Mouse (Mus musculus): ENCODE results near the gene Mut. TPM values are rescaled to one million over a fixed set of nuclear protein-coding genes. Genes with fewer than 3 reads are reported as not detected.

Gene Mut
- polyA plus RNA-seq, 1 experiment from 2014 or later = 20.8 TPM

- H3K27me3 ChIP-seq (replicated peaks; ENCODE audit: control insufficient read depth, insufficient read depth, low read length) = no peaks in the 10 kb centered on the region
- no peak overlapping the region for H3K9ac ChIP-seq (replicated peaks; ENCODE audit: low read depth, low read length)
- ATAC-seq = no peak
- H3K4me3 ChIP-seq (replicated peaks; ENCODE audit: low read length) = no peak overlapping the region
- no peaks in the 10 kb centered on the region for H3K36me3 ChIP-seq (ENCODE audit: control insufficient read depth, insufficient read depth)
- no peaks in the 10 kb centered on the region for H3K4me1 ChIP-seq (replicated peaks; ENCODE audit: control insufficient read depth, insufficient read depth, low read length)
- H3K4me2 ChIP-seq (ENCODE audit: low read length) = no peak overlapping the region
- H3K9me3 ChIP-seq (ENCODE audit: control insufficient read depth, low read length) = no peaks in the 10 kb centered on the region
- H3K27ac ChIP-seq (ENCODE audit: low read length) = no peak overlapping the region
- WGBS = 97% methylated on average over 1 of the region's 2 CpGs
These were observed 19.0 kb upstream of the Mut start for GRCm38 (mm10) chr17:40915499-40915898.

DNA sequence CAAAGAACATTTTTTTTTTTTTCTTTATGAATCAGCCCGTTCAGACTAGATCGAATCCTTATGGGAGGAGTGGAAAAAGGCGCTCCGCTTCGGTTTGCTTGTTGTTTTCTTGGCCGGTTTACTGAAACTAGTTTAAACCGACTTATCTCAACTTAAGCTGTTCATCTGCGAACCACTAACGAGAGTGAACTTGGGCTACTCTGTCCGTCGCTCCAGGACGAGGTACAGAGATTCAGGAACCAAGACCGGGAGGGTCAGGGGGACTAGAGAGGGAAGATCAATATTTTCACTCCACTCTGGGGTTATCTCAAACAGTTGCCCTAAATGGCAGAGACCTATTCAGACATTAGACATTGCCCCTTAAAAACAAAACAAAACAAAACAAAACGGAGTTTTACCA, 500 bp upstream of the Mut start:
- Histone ChIP-seq H3K27ac (ENCODE audit: low read length) (no peak overlapping the region), H3K9ac (replicated peaks; ENCODE audit: low read depth, low read length) (peak overlapping the region; percentile 40; the same call in 1 of the 2 replicates)
- WGBS = 0% methylated on average over 14 of the region's 14 CpGs

GRCm38 (mm10) chr17:40948518-40948917, 14.0 kb downstream of the Mut start:
- Histone ChIP-seq H3K27me3 (replicated peaks; ENCODE audit: control insufficient read depth, insufficient read depth, low read length) (no peaks in the 10 kb centered on the region), H3K9ac (replicated peaks; ENCODE audit: low read depth, low read length) (no peak overlapping the region), H3K27ac (ENCODE audit: low read length) (no peak overlapping the region), H3K36me3 (ENCODE audit: control insufficient read depth, insufficient read depth) (peaks cover 9% of the 10 kb centered on the region), H3K4me1 (replicated peaks; ENCODE audit: control insufficient read depth, insufficient read depth, low read length) (no peaks in the 10 kb centered on the region), H3K9me3 (ENCODE audit: control insufficient read depth, low read length) (no peaks in the 10 kb centered on the region), H3K4me2 (ENCODE audit: low read length) (no peak overlapping the region), H3K4me3 (replicated peaks; ENCODE audit: low read length) (no peak overlapping the region)
- no peak for ATAC-seq
- 94% methylated on average over 3 of the region's 3 CpGs for whole genome bisulfite sequencing

More for the DNA sequence above, 500 bp upstream of the Mut start:
- H3K4me3 ChIP-seq (replicated peaks; ENCODE audit: low read length) = peak overlapping the region; percentile 69
- peak; percentile 22 for ATAC-seq
- H3K36me3 ChIP-seq (ENCODE audit: control insufficient read depth, insufficient read depth) = 0 out of 2 replicates have a peak, but pooled peaks cover 2% of the 10 kb centered on the region
- H3K4me1 ChIP-seq (replicated peaks; ENCODE audit: control insufficient read depth, insufficient read depth, low read length) = peaks cover 8% of the 10 kb centered on the region
- no peaks in the 10 kb centered on the region for H3K9me3 ChIP-seq (ENCODE audit: control insufficient read depth, low read length)
- H3K4me2 ChIP-seq (ENCODE audit: low read length) = peak overlapping the region; percentile 82
- no peaks in the 10 kb centered on the region for H3K27me3 ChIP-seq (replicated peaks; ENCODE audit: control insufficient read depth, insufficient read depth, low read length)

DNA sequence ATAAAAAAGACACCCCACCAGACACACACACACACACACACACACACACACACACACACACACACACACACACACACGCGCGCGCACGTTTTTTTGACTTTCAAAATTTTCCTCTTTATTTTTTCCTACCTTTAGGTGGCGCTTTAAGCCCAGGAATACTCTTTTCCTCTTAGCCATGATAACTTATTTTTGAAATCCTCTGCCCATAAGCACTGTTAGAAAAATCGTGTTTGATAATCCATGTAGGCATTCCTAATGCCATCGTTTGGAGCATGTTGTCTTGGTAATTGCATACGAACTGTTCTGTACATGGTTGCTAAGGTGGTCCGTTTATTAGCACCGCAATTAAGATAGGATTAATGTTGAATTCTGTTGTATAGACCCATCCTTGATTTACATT, 43.4 kb downstream of the Mut start:
- WGBS = 66% methylated on average over 10 of the region's 11 CpGs
- Histone ChIP-seq H3K4me2 (ENCODE audit: low read length) (no peak overlapping the region), H3K9ac (replicated peaks; ENCODE audit: low read depth, low read length) (no peak overlapping the region), H3K27ac (ENCODE audit: low read length) (no peak overlapping the region), H3K9me3 (ENCODE audit: control insufficient read depth, low read length) (no peaks in the 10 kb centered on the region), H3K4me3 (replicated peaks; ENCODE audit: low read length) (no peak overlapping the region), H3K36me3 (ENCODE audit: control insufficient read depth, insufficient read depth) (no peaks in the 10 kb centered on the region), H3K4me1 (replicated peaks; ENCODE audit: control insufficient read depth, insufficient read depth, low read length) (no peaks in the 10 kb centered on the region), H3K27me3 (replicated peaks; ENCODE audit: control insufficient read depth, insufficient read depth, low read length) (no peaks in the 10 kb centered on the region)
- ATAC-seq = peak; percentile 62

- Histone ChIP-seq H3K4me3 (replicated peaks; ENCODE audit: low read length) (no peak overlapping the region), H3K4me2 (ENCODE audit: low read length) (no peak overlapping the region), H3K9ac (replicated peaks; ENCODE audit: low read depth, low read length) (no peak overlapping the region), H3K27me3 (replicated peaks; ENCODE audit: control insufficient read depth, insufficient read depth, low read length) (no peaks in the 10 kb centered on the region), H3K4me1 (replicated peaks; ENCODE audit: control insufficient read depth, insufficient read depth, low read length) (no peaks in the 10 kb centered on the region), H3K9me3 (ENCODE audit: control insufficient read depth, low read length) (no peaks in the 10 kb centered on the region), H3K36me3 (ENCODE audit: control insufficient read depth, insufficient read depth) (no peaks in the 10 kb centered on the region), H3K27ac (ENCODE audit: low read length) (no peak overlapping the region)
- no peak for ATAC-seq
- 35% methylated on average over 3 of the region's 3 CpGs for WGBS
These were observed 57.6 kb downstream of the Mut start for GRCm38 (mm10) chr17:40992102-40992501.

Other genes with a start within 250 kb of the Mut start
- not detected in 2 replicates for gene Esp1, start 207.6 kb upstream of the Mut start, polyA plus RNA-seq (2015; fragmentation: Nextera tagmentation; extraction: Ambion mirVana)
- gene Crisp2, start 127.7 kb upstream of the Mut start, polyA plus RNA-seq (2015; fragmentation: Nextera tagmentation; extraction: Ambion mirVana) = not detected in 2 replicates
- 0.09 TPM in 1 of 2 replicates, not detected in the other for gene Rhag, start 123.6 kb upstream of the Mut start, polyA plus RNA-seq (2015; fragmentation: Nextera tagmentation; extraction: Ambion mirVana)
- 0.49 and 0.52 TPM in 2 replicates for gene 9130008F23Rik, start 54.1 kb upstream of the Mut start, polyA plus RNA-seq (2015; fragmentation: Nextera tagmentation; extraction: Ambion mirVana)
- gene Glyatl3, start 20.3 kb upstream of the Mut start, polyA plus RNA-seq (2015; fragmentation: Nextera tagmentation; extraction: Ambion mirVana) = not detected in 2 replicates
- 15.7 and 18.9 TPM in 2 replicates for gene Cenpq, start 362 bp downstream of the Mut start, polyA plus RNA-seq (2015; fragmentation: Nextera tagmentation; extraction: Ambion mirVana)

Data from forebrain, embryonic 16.5 days (tissue).